Mouse (Mus musculus) adrenal gland, adult 2 months (tissue): ENCODE measurements around the gene Fads3. TPM values are rescaled to one million over a fixed set of nuclear protein-coding genes. Genes with fewer than 3 reads are reported as not detected.

Experiments used
- DNase-seq: peaks from one replicate; pipeline ENCODE4 v3.0.0; 2021
- polyA plus RNA-seq: library from polyadenylated mRNA; depleted of rRNA; stranded (reverse); fragments of >200 nt; gene quantifications from 2 replicates; pipeline ENCODE4 v1.2.3, GENCODE M21; 2012
- total RNA-seq, 2 experiments: library from RNA; stranded (reverse); gene quantifications; 2 replicates each; pipeline ENCODE4 v1.2.3; 2021

The Fads3 gene
- total and polyA plus RNA-seq, 3 experiments = 13.3 to 57.7 (median 17.6) TPM

DNA sequence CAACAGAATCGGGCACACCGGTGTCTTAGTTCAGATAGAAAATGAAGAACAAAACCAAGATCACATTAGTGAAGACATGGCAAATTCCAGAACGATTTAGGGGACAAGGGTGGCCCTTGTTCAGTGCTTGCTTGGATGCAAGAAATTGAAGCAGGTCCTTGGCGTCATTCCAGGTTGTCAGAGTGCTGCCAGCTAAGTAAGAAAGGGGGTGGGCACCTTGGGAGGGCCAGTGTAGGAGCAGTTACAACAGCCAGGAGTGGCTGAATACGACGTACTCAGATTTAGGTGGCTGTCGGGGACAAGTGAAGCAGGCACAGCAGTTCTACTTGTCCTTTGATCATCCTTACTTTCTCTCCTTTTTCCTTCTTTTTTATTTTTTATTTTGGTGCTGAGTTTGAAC lies 26.3 kb downstream of the Fads3 start:
- no peak for DNase-seq

DNA sequence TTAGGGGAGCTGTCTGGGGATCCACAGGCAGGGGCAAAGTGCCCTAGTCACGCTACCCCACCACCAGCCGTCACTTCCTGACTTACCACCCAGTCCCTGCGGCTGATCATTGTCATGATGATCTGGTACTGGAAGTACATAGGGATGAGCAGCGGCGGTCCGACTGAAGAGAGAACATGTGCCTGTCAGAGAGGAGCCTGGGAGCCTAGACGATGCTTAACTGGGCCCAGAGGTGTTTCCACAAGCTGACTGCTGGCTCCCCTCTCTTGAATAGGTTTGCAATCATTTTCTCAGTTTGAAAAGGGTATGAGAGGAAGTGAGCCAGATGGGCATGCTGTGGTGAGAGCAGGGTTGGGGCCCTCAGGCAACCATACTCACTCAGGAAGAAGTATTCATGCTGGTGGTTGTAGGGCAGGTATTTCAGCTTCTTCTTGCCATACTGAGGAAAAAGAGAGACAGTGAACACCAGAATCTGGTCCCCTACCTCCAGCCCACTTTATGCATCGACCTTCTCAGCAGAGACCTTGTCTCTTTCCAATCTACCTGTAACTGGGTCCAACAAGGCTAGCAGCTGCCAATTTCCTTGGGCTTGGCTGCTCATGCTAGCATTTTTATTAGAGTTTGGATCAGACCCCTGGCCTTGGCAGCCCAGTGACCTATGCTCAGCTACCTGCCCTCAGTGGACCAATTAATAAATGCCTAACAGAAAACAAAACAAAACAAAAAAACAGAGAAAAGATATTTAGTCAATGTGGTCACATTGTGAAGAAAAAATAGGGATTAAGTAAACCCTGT lies 29.0 kb downstream of the Fads3 start:
- DNase-seq = no peak

DNA sequence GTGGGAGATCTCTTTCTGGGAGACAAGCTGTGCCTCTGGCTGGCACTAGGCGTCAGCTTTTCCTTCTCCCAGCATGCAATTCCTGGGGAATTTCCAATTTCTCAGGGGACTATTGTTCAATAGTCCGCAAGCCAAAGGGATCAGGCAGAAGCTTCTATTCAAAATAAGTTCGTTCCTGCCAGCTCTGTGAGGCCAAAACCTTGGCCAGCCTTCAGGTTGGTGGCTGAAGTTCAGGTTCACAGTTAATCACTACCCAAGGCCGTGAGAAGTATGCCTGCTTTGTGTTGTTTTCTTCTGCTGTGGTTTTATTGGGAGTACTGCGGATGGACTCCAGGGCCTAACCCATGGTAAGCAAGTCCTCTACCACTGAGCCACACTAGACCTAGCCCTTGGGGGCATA lies 29.8 kb downstream of the Fads3 start:
- DNase-seq = peak; percentile 76

DNA sequence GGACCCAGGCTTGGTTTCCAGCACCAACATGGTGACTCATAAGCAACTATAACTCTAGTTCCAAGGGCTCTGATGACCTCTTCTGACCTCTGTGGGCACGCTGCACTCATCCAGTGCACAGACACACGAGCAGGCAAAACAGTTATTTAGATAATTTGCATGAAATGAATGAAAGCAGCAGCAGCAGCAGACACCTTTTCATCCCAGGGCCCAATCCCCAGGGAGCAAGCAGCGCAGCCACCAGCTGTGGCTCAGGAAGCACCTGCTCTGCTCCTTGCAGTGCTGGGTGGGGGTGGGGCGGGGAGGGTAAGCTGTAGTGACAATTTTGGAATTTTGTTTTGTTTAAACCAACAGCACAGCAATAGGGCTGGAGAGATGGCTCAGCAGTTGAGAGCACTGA lies 30.5 kb downstream of the Fads3 start:
- no peak for DNase-seq

DNA sequence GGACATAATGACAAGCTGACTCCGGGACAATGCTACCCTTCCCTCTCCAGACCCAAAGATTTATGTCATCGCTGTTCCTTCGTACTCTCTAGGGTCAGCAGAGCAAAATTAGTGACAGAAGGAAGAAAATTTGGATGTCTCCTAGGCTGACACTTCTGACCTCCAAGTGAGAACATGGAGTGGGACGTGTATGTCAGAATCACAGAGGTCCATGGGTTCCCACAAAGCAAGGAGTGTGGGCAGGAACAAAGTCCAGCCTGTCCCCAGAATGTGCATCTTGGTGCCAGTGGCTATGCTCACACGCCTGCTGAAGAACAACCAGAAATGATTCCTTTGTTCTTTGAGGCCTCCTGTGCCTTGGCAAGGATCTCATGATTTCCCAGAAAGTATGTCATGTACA lies 31.8 kb downstream of the Fads3 start:
- DNase-seq = no peak

DNA sequence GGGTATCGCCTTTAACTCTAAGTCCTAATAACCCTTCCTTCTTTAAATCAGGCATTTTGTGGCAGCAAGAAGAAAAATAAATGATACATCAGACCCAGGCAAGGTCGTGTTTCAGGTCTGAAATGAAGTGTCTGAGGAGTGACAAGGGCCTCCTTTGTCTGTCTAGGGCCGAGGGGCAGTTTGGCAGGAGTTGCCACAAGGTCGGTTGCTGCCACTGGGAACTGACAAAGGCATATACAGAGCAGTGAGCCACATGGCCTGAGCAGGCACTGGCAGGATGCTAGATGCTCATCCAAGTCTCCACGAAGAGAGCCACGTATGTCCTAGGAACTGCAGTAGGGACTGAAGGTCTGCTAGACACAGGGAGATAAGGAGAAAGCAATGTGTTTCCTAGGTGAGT lies 37.0 kb downstream of the Fads3 start:
- DNase-seq = no peak

DNA sequence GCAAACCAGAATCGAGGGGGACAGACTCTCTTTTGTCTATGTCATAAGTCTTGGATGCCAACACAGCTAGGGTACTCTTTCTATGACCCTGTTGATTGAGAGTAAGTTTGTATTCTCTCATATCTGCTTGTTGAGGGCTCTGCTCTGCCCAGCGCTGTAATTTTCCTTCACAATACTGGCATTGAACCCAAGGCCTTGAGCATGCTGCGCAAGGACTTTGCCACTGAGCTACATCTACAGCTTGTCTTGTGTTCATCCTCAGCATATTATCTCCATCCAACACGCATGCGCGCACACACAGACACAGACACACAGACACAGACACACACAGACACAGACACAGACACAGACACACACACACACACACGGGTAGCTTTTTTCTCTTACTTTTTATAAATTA lies 39.0 kb downstream of the Fads3 start:
- peak; percentile 80 for DNase-seq

DNA sequence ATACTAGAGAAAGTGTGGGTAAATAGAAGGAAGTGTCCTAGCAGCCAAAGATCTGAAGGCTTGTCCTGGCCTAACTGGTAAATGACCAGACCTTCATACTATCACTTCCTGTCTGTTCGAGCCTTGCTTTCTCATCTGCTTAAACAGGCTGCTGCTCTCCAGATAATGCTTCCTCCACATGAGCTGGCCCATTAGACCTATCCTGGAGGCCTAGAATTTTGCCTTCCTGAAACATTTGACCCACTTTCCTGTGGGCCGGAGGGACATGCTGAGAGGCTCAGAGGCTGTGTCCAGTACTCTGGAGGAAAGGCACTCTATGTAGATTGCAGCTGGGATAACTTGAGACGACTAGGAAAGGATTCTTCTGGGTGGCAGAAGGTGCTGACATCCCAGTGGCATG lies 40.7 kb downstream of the Fads3 start:
- DNase-seq = no peak

DNA sequence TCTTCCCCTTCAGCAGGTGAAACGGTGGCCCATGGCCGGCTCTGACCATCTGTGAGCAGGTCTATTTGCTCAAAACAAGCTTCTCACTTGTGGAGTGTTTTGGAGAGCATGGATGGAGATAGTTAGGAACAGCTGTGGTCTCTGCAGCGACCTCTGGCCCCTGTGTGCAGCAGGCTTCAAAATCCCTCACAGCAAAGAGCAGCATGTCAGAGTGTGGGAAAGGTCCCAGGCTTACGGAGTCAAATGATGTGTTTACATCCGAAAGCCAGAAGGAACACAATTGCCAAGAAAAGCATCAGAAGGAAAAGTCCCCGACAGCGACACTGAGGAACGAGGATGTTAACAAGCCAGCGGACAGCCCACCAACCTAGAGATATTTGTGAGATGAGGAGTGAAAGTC lies 44.1 kb downstream of the Fads3 start:
- no peak for DNase-seq

DNA sequence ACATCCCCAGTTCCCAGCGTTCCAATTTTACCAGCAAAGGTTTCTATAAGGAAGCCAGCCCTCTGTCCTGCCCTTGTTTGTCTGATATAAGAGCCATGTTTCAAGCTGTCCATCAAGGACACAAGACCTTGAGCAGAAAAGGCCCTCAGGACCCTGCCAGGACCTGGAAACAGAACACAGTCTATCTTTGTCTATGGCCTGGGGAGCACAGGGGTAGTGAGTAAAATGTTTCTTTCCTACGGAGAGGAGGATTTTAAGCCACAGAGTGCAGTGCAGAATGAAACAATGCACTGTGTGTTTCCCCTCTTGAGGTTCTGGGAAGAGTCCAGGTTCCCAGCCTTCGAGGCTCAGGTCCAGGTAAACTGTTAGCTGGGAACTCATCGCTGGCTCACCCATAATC lies 45.6 kb downstream of the Fads3 start:
- DNase-seq = no peak

DNA sequence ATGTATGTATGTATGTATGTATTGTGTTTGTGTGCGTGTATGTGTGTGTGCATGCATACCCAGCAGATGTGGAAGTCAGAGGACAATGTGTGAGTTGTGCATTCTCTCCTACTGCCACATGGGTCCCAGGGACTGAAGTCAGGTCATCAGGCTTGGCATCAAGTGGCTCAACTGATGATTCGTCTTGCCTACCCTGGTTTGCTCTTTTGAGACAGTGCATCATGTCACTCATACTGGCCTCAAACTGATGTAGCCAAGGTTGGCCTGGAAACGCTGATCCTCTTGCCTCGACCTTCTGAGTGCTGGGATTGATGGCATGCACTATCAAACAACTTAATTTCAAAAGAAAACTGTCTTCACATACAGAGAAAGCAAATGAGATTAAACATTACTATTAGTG lies 52.5 kb downstream of the Fads3 start:
- DNase-seq = peak; percentile 66

DNA sequence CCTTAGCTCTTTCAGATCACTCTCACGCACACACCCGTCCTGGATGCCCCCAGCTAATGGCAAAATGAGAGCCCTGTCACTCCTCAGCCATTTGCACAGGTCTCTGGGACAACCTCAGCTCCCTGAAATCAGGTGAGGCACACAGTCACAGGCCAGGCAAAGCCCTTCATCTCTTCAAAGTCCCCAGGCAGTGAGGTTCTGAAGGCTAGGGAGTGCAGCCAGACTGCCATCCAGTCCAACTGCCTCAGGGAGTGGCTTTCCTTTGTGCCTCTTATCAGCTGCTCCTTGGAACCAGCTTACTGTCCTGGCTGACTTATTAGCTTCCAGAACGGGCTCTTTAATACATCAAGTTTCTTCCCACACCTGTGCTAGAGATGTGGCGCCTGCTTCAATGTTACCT lies 53.3 kb downstream of the Fads3 start:
- DNase-seq = peak; percentile 60

DNA sequence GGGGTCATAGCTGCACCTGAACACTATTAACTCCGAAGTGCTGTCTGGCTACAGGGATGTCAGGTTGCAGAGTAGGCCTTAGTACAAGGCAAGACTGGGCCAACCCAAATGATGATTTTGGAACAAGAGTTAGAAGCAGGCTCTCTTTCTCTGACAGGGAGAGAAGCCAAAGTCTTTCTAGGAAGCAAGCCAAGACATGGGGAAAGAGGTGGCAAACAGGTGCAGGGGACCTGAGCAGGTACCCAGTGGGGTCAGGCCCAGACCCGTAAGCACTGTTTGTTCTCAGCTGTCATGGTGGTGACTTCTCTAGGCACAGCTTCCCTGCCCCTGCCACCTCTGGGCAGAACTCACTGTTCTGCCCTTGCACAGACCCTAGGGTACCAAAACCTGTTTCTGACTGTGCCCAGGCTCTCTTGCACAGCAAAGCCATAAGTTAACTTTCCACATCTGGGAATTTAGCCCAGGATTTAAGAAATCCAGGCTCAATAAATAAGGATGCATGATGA lies 55.1 kb downstream of the Fads3 start:
- peak; percentile 35 for DNase-seq

DNA sequence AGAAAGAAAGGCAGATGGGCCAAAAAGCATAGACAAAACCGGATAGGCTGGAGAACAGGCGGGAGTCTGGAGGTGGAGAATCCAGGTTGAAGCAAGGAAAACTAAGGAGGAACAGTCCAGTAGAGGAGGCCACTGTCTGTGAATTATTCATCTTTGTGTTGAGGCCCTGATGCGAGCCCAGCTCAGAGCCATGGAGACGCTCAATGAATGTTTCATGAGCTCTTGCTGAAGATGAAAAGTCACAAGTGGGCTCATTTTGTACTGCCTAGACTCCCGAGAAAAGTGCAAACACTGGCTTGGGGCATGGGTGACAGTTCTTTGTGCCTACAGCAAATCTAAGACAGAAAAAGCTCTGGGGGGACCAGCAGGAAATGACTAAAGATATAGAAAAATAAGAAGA lies 56.5 kb downstream of the Fads3 start:
- no peak for DNase-seq

DNA sequence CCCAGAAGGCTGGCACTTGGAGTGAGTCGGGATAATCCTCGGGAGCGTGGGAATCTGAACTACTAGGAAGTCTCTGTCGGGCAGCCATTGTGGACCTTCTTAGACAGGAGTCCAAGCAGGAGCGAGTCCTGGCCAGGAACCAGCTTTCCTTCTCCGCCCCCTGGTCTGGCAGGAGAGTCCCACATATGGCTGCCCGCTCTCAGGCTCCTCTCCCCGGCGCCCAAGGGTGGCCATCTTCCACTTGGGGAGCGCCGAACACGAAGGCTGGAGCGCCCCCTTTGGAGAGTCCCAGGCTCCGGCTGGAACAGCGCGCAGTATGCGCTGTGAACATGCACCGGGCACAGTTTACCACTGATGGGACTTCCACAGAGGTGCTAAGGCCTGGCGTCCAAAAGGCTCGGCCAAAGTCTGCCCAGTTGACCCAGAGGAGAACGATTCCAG lies 59.3 kb downstream of the Fads3 start:
- peak; percentile 88 for DNase-seq

DNA sequence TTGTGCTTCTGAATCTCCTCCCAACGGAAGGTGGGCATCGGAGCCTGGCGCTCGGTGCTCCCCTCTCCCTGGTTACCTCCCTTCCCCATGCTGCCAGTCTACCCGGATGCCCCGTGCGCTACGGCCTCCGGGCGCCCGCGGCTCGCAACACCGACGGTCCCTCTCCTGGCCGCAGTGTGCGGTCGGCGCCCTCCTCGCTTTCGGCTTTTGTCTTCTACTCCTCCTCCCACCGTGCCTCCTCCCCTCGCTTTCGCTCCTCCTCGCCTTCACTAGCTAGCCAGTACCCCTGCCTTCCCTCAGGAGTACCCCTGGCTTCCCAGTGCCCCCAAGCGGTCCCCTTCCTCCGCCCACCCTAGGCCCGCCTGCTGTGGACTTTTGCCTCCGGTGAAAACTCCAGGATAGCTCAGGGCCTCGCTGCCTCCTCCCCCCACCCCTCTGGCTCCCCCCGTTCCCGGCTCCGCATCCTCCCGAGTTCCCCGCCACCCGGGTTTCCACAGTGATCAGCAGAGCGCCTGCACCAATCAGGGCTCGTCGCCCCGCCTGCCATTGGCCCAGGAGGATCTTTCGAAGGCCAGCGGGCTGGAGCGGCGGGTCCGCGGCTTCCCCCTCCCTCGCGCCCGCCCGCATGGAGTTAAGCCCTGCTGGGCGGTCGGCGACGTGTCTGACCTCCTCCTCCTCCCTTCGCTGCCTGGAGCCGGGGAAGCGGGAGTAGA lies 60.1 kb downstream of the Fads3 start, which contains the start of gene Fads2:
TSS of gene Fads2 (minus strand) at position 406 of the 713 bp plus-strand sequence.
- peak; percentile 98 for DNase-seq

DNA sequence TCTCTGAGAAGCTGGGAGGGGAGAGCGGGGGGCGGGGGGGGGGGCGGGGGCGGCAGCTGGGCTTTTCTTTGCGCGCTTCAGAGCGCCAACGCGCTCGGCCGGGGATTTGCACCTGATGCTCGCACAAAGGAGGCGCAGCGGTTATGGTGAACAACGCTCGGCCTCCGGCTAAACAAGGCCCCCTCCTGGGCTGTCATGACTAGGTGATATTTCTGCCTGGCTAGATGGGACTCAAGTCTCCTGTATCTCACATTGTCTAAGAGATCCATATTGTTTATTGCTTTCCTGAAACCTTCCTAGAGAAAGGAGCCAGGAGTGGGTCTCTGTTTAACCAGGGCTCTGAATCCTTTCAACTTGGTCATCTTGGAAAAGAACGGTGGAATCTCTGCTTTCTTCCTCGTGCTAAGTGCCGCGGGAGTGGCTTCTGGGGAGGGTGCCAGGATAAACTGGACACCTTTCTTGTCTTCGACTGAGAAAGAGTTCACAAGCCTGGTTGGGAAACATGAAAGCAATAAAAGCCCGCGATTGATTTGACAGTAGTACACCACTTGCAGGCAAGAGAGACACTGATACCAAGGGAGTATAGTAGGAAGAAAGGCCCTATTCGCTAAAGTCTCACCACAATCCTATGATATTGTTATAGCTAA lies 60.8 kb downstream of the Fads3 start:
- no peak for DNase-seq

DNA sequence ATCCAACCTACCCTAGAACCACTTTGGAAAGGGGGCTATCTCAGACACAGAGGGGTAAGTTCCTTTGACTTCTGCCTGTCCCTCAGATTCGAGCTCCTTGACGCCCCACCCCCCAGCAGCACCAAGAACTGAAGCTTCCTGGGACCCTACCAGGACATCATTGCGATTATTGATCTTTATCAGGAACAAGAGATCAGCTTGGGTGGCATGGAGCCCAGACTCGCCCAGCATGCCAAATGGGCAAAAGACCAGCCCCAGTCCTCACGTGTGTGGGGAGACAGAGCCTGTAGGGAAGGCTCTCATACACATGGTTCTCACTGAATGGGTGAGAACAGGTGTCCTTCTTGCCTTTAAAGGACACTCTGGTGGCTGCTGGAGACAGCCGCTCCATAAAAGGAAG lies 62.9 kb downstream of the Fads3 start:
- no peak for DNase-seq

DNA sequence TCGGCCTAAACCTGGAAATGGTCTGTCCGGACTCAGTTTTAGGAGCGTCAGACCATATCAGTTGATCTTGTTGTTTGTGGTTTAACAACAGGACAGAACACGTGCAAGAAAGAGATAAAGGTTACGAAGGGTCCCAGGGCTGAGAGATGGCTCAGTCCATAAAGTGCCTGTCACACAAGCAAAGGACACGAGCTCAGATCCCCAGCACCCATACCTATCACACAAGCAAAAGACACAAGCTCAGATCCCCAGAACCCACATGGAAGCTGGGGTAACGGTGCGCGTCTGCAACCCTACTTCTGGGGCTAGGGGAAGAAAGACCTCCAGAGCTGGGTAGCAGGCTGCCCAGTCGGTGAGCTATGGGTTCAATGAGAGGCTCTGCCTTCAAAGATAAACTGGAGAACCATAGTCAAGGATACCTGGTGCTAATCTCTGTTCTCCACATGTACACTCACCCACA lies 63.7 kb downstream of the Fads3 start:
- no peak for DNase-seq

DNA sequence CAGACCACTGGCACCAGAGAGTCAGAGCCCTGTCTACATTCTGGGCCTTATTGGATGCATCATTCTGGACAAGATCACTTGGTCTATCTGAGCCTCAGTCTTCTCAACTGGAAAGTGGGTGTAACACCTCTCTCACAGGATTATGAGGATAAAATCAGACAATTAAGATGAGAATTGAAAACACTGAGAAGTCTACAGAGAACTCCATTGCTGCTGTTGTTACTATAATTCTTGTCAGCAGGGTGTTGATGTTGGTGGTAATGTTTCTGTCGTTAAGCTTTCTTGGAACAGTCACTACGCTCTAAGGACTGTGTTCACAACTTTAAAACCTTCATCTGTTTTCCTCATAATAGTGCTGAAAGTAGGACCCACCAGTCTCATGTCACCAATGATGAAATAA lies 65.3 kb downstream of the Fads3 start:
- DNase-seq = no peak

DNA sequence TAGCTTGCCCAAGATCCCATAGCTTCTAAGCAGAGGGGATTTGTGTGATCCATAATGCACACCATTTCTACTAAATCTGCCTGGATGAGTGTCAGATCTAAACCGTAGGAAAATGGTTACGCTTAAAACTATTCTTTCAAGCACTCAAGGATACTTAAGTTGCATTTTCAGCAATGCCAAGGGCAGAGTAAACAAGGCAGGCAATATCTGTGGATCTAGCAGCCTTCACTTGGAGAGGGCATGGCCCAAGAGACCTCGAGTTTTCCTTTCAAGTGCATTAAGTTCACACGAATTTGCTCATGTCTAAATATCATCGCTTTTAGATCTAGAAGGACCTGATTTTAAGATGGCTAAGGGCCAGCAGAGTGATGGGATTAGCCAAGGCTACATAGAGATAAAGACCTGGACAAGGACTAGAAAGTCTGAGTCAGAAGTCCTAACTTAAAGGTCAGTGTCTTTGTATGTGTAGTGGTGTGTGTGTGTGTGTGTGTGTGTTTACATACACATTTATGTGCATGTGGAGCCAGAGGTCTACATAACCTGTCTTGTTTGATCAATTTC lies 65.8 kb downstream of the Fads3 start:
- DNase-seq = peak; percentile 81

DNA sequence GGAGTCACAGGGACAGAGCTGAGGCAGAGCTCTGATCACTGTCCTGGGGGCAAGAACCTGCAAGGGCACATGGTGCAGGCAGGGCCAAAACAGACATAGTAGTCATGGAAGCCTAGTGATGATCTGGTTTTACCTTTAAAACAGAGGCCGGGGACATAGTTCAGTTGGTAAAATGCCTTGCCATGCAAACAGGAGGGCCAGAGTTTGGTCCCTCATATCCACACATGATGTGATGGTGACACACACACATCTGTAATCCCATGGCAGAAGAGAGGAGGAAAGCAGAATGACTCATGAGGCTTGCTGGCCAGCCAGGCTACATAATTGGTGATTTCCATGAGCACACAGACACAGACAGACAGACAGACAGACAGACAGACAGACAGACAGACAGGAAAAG lies 66.8 kb downstream of the Fads3 start:
- DNase-seq = peak; percentile 64
